Mouse (Mus musculus) c-Kit-positive CD71-negative TER-119-negative erythroid progenitor cells, embryonic 14.5 days (primary cell): ENCODE results near the gene Trim67.
"Not testable (repeated sequence)": the region's sequence is repeated elsewhere in the genome, so short reads cannot be mapped to it uniquely, and the experiment has no call there.

Experiments used
- DNase-seq: peaks from one replicate; pipeline ENCODE4 v3.0.0-alpha.2; 2013; ENCODE audit warnings: low read depth

Trim67 gene

GRCm38 (mm10) chr8:124833430-124834205, 40.7 kb downstream of the Trim67 start:
- no peak for DNase-seq

- no peak for DNase-seq
These were observed 43.0 kb downstream of the Trim67 start for GRCm38 (mm10) chr8:124835848-124836247.

- no peak for DNase-seq
These were observed 43.4 kb downstream of the Trim67 start for GRCm38 (mm10) chr8:124836273-124836672.

GRCm38 (mm10) chr8:124836907-124837306, 44.0 kb downstream of the Trim67 start:
- no peak for DNase-seq

- no peak for DNase-seq
These were observed 45.1 kb downstream of the Trim67 start for GRCm38 (mm10) chr8:124837956-124838355.

GRCm38 (mm10) chr8:124839371-124839770, 46.5 kb downstream of the Trim67 start:
- DNase-seq = no peak

GRCm38 (mm10) chr8:124840900-124841299, 48.0 kb downstream of the Trim67 start:
- DNase-seq = no peak

GRCm38 (mm10) chr8:124841775-124842174, 48.9 kb downstream of the Trim67 start:
- no peak for DNase-seq

- not testable (repeated sequence) for DNase-seq
These were observed 50.0 kb downstream of the Trim67 start for GRCm38 (mm10) chr8:124842929-124843328.

GRCm38 (mm10) chr8:124845131-124845530, 52.2 kb downstream of the Trim67 start:
- no peak for DNase-seq

- no peak for DNase-seq
These were observed 52.7 kb downstream of the Trim67 start for GRCm38 (mm10) chr8:124845573-124845972.

- no peak for DNase-seq
These were observed 60.6 kb downstream of the Trim67 start for GRCm38 (mm10) chr8:124853511-124853910.

- DNase-seq = no peak
These were observed 66.6 kb downstream of the Trim67 start for GRCm38 (mm10) chr8:124859466-124859865.

GRCm38 (mm10) chr8:124860188-124860587, 67.3 kb downstream of the Trim67 start:
- no peak for DNase-seq

- peak; percentile 86 for DNase-seq
These were observed 69.7 kb downstream of the Trim67 start, which contains the start of the genes Gnpat and 2810004N23Rik for GRCm38 (mm10) chr8:124862321-124863162. Gene Gnpat, plus strand, starts transcription at chr8:124863033. Gene 2810004N23Rik, minus strand, starts transcription at chr8:124863120.

GRCm38 (mm10) chr8:124863163-124863677, 70.3 kb downstream of the Trim67 start:
- no peak for DNase-seq

GRCm38 (mm10) chr8:124863729-124864128, 70.8 kb downstream of the Trim67 start:
- no peak for DNase-seq

- DNase-seq = no peak
These were observed 73.8 kb downstream of the Trim67 start for GRCm38 (mm10) chr8:124866669-124867068.

- DNase-seq = no peak
These were observed 74.2 kb downstream of the Trim67 start for GRCm38 (mm10) chr8:124867126-124867525.

GRCm38 (mm10) chr8:124869708-124870107, 76.8 kb downstream of the Trim67 start:
- DNase-seq = no peak

- no peak for DNase-seq
These were observed 78.6 kb downstream of the Trim67 start for GRCm38 (mm10) chr8:124871474-124871873.

GRCm38 (mm10) chr8:124872081-124872480, 79.2 kb downstream of the Trim67 start:
- DNase-seq = no peak

GRCm38 (mm10) chr8:124872690-124873089, 79.8 kb downstream of the Trim67 start:
- no peak for DNase-seq
